In the genomic region with DNA sequence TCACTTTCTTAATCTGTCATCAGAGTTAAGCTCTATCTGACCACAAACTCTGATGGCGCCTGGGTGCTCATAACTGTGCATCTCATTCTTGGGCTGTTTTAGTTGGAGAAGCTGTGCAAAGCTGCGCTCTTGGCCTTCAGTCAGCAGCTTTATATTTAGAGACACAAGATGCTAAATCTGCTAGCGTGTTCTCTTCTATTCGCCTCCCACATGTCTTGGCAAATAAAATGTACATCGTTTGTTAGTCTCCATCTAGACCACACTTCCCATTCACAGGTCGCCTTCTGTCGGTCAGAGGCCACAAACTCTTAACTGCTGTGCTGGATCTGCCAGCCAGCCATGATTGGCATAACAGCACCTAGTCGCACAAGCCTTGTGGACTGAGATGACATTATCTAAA, we compare ENCODE assay signal across 22 mouse cellular contexts. TPM values are rescaled to one million over a fixed set of nuclear protein-coding genes. Genes with fewer than 3 reads are reported as not detected.
DNase-seq lines count a peak whose midpoint lies in the region; ATAC-seq and TF ChIP-seq lines count a peak whose summit lies in the region.
"Had no signal": no experiment of that assay in that cellular context is flagged by ENCODE, and none has a peak within 500 bp of the region (broad histone marks: within the 10 kb centered on the region; RNA-seq: fewer than 3 reads in every experiment).

No protein-coding gene starts in this region.

- H3K4me1 ChIP-seq in liver, postnatal 0 days (ENCODE audit: insufficient read depth) = no peaks in the 10 kb centered on the region
- H3K4me1 ChIP-seq: forebrain, embryonic 10.5 days; heart, embryonic 15.5 days; limb, embryonic 12.5 days; midbrain, embryonic 15.5 days had no signal

- H3K4me2 ChIP-seq in liver, postnatal 0 days (ENCODE audit: low read depth, low read length) = no peak overlapping the region
- H3K4me2 ChIP-seq: heart, embryonic 15.5 days; limb, embryonic 12.5 days; midbrain, embryonic 15.5 days had no signal

- no peaks in the 10 kb centered on the region for H3K27me3 ChIP-seq in liver, postnatal 0 days (ENCODE audit: insufficient read depth, low read length)
- H3K27me3 ChIP-seq: heart, embryonic 15.5 days; limb, embryonic 12.5 days; midbrain, embryonic 15.5 days had no signal

- DNase-seq in layer of hippocampus, adult 11-12 months (ENCODE audit: low spot score) = peak; percentile 65
- no peak for DNase-seq in layer of hippocampus, postnatal 10 days (ENCODE audit: low spot score in 2 of 2)
- DNase-seq in layer of hippocampus, adult 2 months (ENCODE audit: low spot score in 2 of 2) = peak; percentile 44 to 61
- DNase-seq in left cerebral cortex, postnatal 14 days (ENCODE audit: low spot score in 2 of 2) = peak; percentile 62 to 83
- peak; percentile 79 for DNase-seq in telencephalon, adult 2 months (ENCODE audit: low read depth, low spot score)
- no peak for DNase-seq in cerebellum, postnatal 14 days
- no peak for DNase-seq in liver, postnatal 0 days
- DNase-seq in ovary, postnatal 36 days (ENCODE audit: low spot score) = no peak
- DNase-seq: adrenal gland, postnatal 10 days; cerebellum, adult 18-20 months; heart, adult 18-20 months; kidney, adult 2 months; kidney, postnatal 4 days; lung, postnatal 10 days had no signal

- H3K4me3 ChIP-seq in layer of hippocampus, adult 2 months = no peak overlapping the region
- H3K4me3 ChIP-seq in liver, postnatal 0 days (ENCODE audit: low read depth, low read length) = no peak overlapping the region
- H3K4me3 ChIP-seq: forebrain, embryonic 10.5 days; heart, embryonic 15.5 days; limb, embryonic 12.5 days; midbrain, embryonic 15.5 days had no signal

- H3K9me3 ChIP-seq in liver, postnatal 0 days (ENCODE audit: low read length) = no peaks in the 10 kb centered on the region
- H3K9me3 ChIP-seq: forebrain, embryonic 10.5 days; heart, embryonic 15.5 days; midbrain, embryonic 15.5 days had no signal

- intact Hi-C loops in left cerebral cortex, postnatal 14 days (cut with DNase I) = loop anchor here (5.0 kb wide), 1 partner anchor 38 kb away; no protein-coding TSS in a partner anchor

- H3K36me3 ChIP-seq in liver, postnatal 0 days (replicated peaks; ENCODE audit: insufficient read depth, low read length) = no peaks in the 10 kb centered on the region
- H3K36me3 ChIP-seq: forebrain, embryonic 10.5 days; heart, embryonic 15.5 days; limb, embryonic 12.5 days; midbrain, embryonic 15.5 days had no signal

- no peak for ATAC-seq in liver, postnatal 0 days
- ATAC-seq: midbrain, embryonic 15.5 days had no signal

- WGBS in liver, postnatal 0 days (ENCODE audit: insufficient replicate concordance) = 81% methylated on average over 8 of the region's 8 CpGs

- H3K9ac ChIP-seq in liver, postnatal 0 days (replicated peaks) = no peak overlapping the region
- H3K9ac ChIP-seq: heart, embryonic 15.5 days; limb, embryonic 12.5 days; liver, embryonic 14.5 days; midbrain, embryonic 15.5 days had no signal

- no peak for TF ChIP-seq EP300 in liver, postnatal 0 days (IDR thresholded peaks at IDR 0.05; ENCODE audit: low read depth)

- peak overlapping the region; percentile 71 for H3K27ac ChIP-seq in layer of hippocampus, adult 2 months
- H3K27ac ChIP-seq in liver, postnatal 0 days (ENCODE audit: low read depth) = no peak overlapping the region
- H3K27ac ChIP-seq: forebrain, embryonic 10.5 days; heart, embryonic 15.5 days; limb, embryonic 12.5 days; liver, embryonic 14.5 days; midbrain, embryonic 15.5 days had no signal

- no peak for TF ChIP-seq CTCF in layer of hippocampus, adult 2 months (conservative IDR thresholded peaks at IDR 0.05)
- TF ChIP-seq CTCF in liver, postnatal 0 days (IDR thresholded peaks at IDR 0.05; ENCODE audit: low read depth) = no peak

RNA-seq across cellular contexts. Expression of a gene that starts 14.0 kb away (rescaled TPM):
- 10 to 100 TPM; 77.3 to 85.9 TPM for total RNA-seq in layer of hippocampus, postnatal 10 days (2021)
- 100 to 1,000 TPM; 103 to 107 TPM for total RNA-seq in layer of hippocampus, adult 2 months (2021)
- 10 to 100 TPM; 82.5 to 90.7 TPM for total RNA-seq in left cerebral cortex, postnatal 14 days (2021)
- not detected in 2 replicates for polyA plus RNA-seq in liver, postnatal 0 days (2015; fragmentation: Nextera tagmentation; extraction: Ambion mirVana)
- total RNA-seq: common myeloid progenitor, adult 5-6 weeks; hematopoietic stem cell, adult 5-6 weeks; megakaryocyte, adult 5-6 weeks had no signal

Comparison
In these comparisons a context has a peak if more than half of its experiments do, and no peak if none do; other contexts are left out.
1. DNase-seq: peak in layer of hippocampus, adult 11-12 months (single experiment), layer of hippocampus, adult 2 months (2 of 2), left cerebral cortex, postnatal 14 days (2 of 2) and telencephalon, adult 2 months (single experiment); none in layer of hippocampus, postnatal 10 days (0 of 2), cerebellum, postnatal 14 days (0 of 2), liver, postnatal 0 days (single experiment) and ovary, postnatal 36 days (single experiment).